Mouse (Mus musculus) myocyte (in vitro differentiated cells): ENCODE data around the gene Dpp7.

ENCODE experiments used
- E2F4 ChIP-seq: IDR thresholded peaks from one replicate; pipeline ENCODE4 v1.6.1; 2011; ENCODE audit warnings: mild to moderate bottlenecking, control low read depth, moderate library complexity; ENCODE audit not compliant: insufficient read depth
- POLR2A ChIP-seq: IDR thresholded peaks from one replicate; pipeline ENCODE4 v1.6.1; 2011; ENCODE audit warnings: low read depth, mild to moderate bottlenecking, control low read depth, moderate library complexity; ENCODE audit not compliant: insufficient read length

GRCm38 (mm10) chr2:25365091-25365761 lies 9.1 kb upstream of the Dpp7 start, which contains the start of gene Uap1l1:
- no peak for TF ChIP-seq E2F4
- peak; percentile 97 for TF ChIP-seq POLR2A
